Comparison of ENCODE assay signal across 9 mouse cellular contexts in the genomic region with DNA sequence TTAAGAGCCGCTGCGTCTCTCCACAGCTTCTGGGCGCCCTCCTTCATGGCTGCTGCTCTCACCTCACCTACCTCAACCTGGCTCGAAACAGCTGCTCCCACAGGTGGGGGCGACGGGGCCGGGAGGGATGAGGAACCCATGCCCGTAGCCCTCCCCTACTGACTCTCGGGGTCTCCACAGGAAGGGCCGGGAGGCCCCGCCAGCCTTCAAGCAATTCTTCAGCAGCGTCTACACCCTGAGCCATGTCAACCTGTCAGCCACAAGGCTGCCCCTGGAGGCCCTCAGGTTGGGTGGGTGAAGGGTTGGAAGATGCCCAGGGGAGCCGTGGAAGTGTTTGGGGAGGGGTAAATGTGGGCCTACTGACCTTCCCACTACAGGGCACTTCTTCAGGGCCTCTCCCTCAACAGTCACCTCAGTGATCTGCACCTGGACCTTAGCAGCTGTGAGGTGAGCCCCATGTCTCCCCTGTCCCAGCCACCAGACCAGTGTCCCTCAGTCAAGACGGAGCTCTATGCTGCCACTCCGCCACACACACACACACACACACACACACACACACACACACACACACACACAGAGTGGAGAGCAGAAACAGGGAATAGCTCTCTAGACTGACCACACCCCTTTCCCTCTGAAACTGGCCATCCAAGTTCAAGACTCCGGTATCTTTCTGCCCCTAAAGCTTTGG. TPM values are rescaled to one million over a fixed set of nuclear protein-coding genes. Genes with fewer than 3 reads are reported as not detected.
DNase-seq lines count a peak whose midpoint lies in the region; ATAC-seq and TF ChIP-seq lines count a peak whose summit lies in the region.
"Had no signal": no experiment of that assay in that cellular context is flagged by ENCODE, and none has a peak within 500 bp of the region (broad histone marks: within the 10 kb centered on the region; RNA-seq: fewer than 3 reads in every experiment).

No protein-coding gene starts in this region.

- no peak for TF ChIP-seq CTCF in E14TG2a.4 (conservative IDR thresholded peaks at IDR 0.05; ENCODE audit: low read length)
- no peak for TF ChIP-seq CTCF in liver, embryonic 14.5 days (IDR thresholded peaks at IDR 0.05; ENCODE audit: low read depth)

- peak overlapping the region; percentile 18; the same call in 1 of the 2 replicates for H3K27ac ChIP-seq in heart, embryonic 16.5 days (ENCODE audit: low read length)
- no peak overlapping the region for H3K27ac ChIP-seq in forebrain, embryonic 13.5 days
- no peak overlapping the region for H3K27ac ChIP-seq in liver, embryonic 14.5 days
- no peak overlapping the region for H3K27ac ChIP-seq in kidney, embryonic 15.5 days

- 49% methylated on average over 15 of the region's 16 CpGs for WGBS in heart, embryonic 16.5 days
- WGBS in forebrain, embryonic 13.5 days, result 74% methylated on average over 15 of the region's 16 CpGs
- WGBS in liver, embryonic 14.5 days (ENCODE audit: insufficient replicate concordance), result 65% methylated on average over 16 of the region's 16 CpGs
- WGBS in kidney, embryonic 15.5 days, result 72% methylated on average over 16 of the region's 16 CpGs

- H3K9me3 ChIP-seq in heart, embryonic 16.5 days (replicated peaks; ENCODE audit: control insufficient read depth, low read length), result no peaks in the 10 kb centered on the region
- no peaks in the 10 kb centered on the region for H3K9me3 ChIP-seq in E14TG2a.4 (ENCODE audit: low read length)
- no peaks in the 10 kb centered on the region for H3K9me3 ChIP-seq in forebrain, embryonic 13.5 days (replicated peaks)
- no peaks in the 10 kb centered on the region for H3K9me3 ChIP-seq in liver, embryonic 14.5 days (ENCODE audit: control insufficient read depth, low read length)
- no peaks in the 10 kb centered on the region for H3K9me3 ChIP-seq in kidney, embryonic 15.5 days (replicated peaks)

- no peak for TF ChIP-seq EP300 in liver, embryonic 14.5 days (IDR thresholded peaks at IDR 0.05; ENCODE audit: low read depth)

- H3K4me1 ChIP-seq in heart, embryonic 16.5 days (ENCODE audit: control insufficient read depth, insufficient read depth, low read length), result peaks cover 13% of the 10 kb centered on the region
- H3K4me1 ChIP-seq in E14TG2a.4 (replicated peaks; ENCODE audit: low read depth, low read length), result peaks cover 67% of the 10 kb centered on the region
- peaks cover 19% of the 10 kb centered on the region for H3K4me1 ChIP-seq in forebrain, embryonic 13.5 days
- H3K4me1 ChIP-seq in liver, embryonic 14.5 days (replicated peaks; ENCODE audit: control insufficient read depth in 2 of 2, insufficient read depth in 2 of 2, low read length in 1 of 2), result peaks cover 3 to 7% of the 10 kb centered on the region in 2 experiments; a peak in 3 of 4 replicates
- peaks cover 10% of the 10 kb centered on the region for H3K4me1 ChIP-seq in kidney, embryonic 15.5 days

- peak overlapping the region; percentile 41; the same call in 1 of the 2 replicates for H3K4me2 ChIP-seq in heart, embryonic 16.5 days (ENCODE audit: low read depth, low read length)
- no peak overlapping the region for H3K4me2 ChIP-seq in forebrain, embryonic 13.5 days
- H3K4me2 ChIP-seq in liver, embryonic 14.5 days (ENCODE audit: low read depth), result no peak overlapping the region
- no peak overlapping the region for H3K4me2 ChIP-seq in kidney, embryonic 15.5 days

- no peak for DNase-seq in heart, postnatal 4 days
- DNase-seq in liver, embryonic 14.5 days (ENCODE audit: low read depth in 3 of 3, low spot score in 3 of 3), result no peak
- DNase-seq in right cerebral cortex, adult 2 months (ENCODE audit: low spot score in 2 of 2), result no peak
- DNase-seq in embryo, embryonic 11 days, result no peak

- H3K4me3 ChIP-seq in heart, embryonic 16.5 days (ENCODE audit: low read length), result no peak overlapping the region
- 0 out of 2 replicates have a peak overlapping the region, but pooled peaks have one; percentile 10 for H3K4me3 ChIP-seq in E14TG2a.4 (replicated peaks; ENCODE audit: low read length)
- H3K4me3 ChIP-seq in forebrain, embryonic 13.5 days, result no peak overlapping the region
- no peak overlapping the region for H3K4me3 ChIP-seq in liver, embryonic 14.5 days (ENCODE audit: insufficient read depth in 1 of 2, low read depth in 2 of 2, low read length in 2 of 2)
- H3K4me3 ChIP-seq in kidney, embryonic 15.5 days (replicated peaks), result no peak overlapping the region
- H3K4me3 ChIP-seq: erythroblast, embryonic 14.5 days had no signal

- peak overlapping the region; percentile 52 for H3K9ac ChIP-seq in heart, embryonic 16.5 days (ENCODE audit: low read length)
- H3K9ac ChIP-seq in forebrain, embryonic 13.5 days, result no peak overlapping the region
- H3K9ac ChIP-seq in liver, embryonic 14.5 days (replicated peaks), result no peak overlapping the region
- H3K9ac ChIP-seq in kidney, embryonic 15.5 days, result no peak overlapping the region

- no peaks in the 10 kb centered on the region; the same call in 1 of the 2 replicates for H3K27me3 ChIP-seq in heart, embryonic 16.5 days (ENCODE audit: control insufficient read depth, insufficient read depth, low read length)
- H3K27me3 ChIP-seq in E14TG2a.4 (ENCODE audit: insufficient read depth, low read length), result peaks cover 80% of the 10 kb centered on the region
- H3K27me3 ChIP-seq in forebrain, embryonic 13.5 days, result no peaks in the 10 kb centered on the region
- H3K27me3 ChIP-seq in liver, embryonic 14.5 days (ENCODE audit: control insufficient read depth, insufficient read depth, low read length), result no peaks in the 10 kb centered on the region
- H3K27me3 ChIP-seq in kidney, embryonic 15.5 days, result no peaks in the 10 kb centered on the region

- ATAC-seq in heart, embryonic 16.5 days (replicated peaks; ENCODE audit: extremely low read depth, insufficient read depth, low FRiP score), result no peak
- peak; percentile 34 for ATAC-seq in forebrain, embryonic 13.5 days
- peak; percentile 7; the same call in 1 of the 2 replicates for ATAC-seq in liver, embryonic 14.5 days (ENCODE audit: insufficient read depth)
- no peak for ATAC-seq in kidney, embryonic 15.5 days (replicated peaks; ENCODE audit: low FRiP score)

- no peaks in the 10 kb centered on the region for H3K36me3 ChIP-seq in heart, embryonic 16.5 days (ENCODE audit: control insufficient read depth, insufficient read depth)
- H3K36me3 ChIP-seq in E14TG2a.4 (ENCODE audit: insufficient read depth, low read length), result no peaks in the 10 kb centered on the region
- peaks cover 87% of the 10 kb centered on the region for H3K36me3 ChIP-seq in forebrain, embryonic 13.5 days (ENCODE audit: poor library complexity, severe bottlenecking)
- H3K36me3 ChIP-seq in liver, embryonic 14.5 days (replicated peaks; ENCODE audit: control insufficient read depth, insufficient read depth, low read depth), result no peaks in the 10 kb centered on the region
- H3K36me3 ChIP-seq in kidney, embryonic 15.5 days, result no peaks in the 10 kb centered on the region

RNA-seq across cellular contexts. Expression of gene Carmil3, which starts 6.5 kb away (rescaled TPM):
- 1.3 and 1.9 TPM in 2 replicates for polyA plus RNA-seq in heart, embryonic 16.5 days (2015; fragmentation: Nextera tagmentation; extraction: Ambion mirVana)
- total RNA-seq in heart, postnatal 4 days (2021), result 1 to 10 TPM; 2.9 to 5.9 TPM
- 21.7 and 23.3 TPM in 2 replicates for polyA plus RNA-seq in forebrain, embryonic 13.5 days (2015; fragmentation: Nextera tagmentation; extraction: Ambion mirVana)
- 2.6 TPM in 2 replicates for polyA plus RNA-seq in liver, embryonic 14.5 days (2012; rRNA removed)
- polyA plus RNA-seq in liver, embryonic 14.5 days (2014; fragmentation: Nextera tagmentation; extraction: Ambion mirVana), result 0.32 and 0.45 TPM in 2 replicates
- 2.4 and 2.9 TPM in 2 replicates for polyA plus RNA-seq in kidney, embryonic 15.5 days (2015; fragmentation: Nextera tagmentation; extraction: Ambion mirVana)
- polyA plus RNA-seq: erythroblast, embryonic 14.5 days had no signal

RNA-seq across cellular contexts. Expression of gene Cpne6, which starts 13.3 kb away (rescaled TPM):
- 0.21 and 0.24 TPM in 2 replicates for polyA plus RNA-seq in heart, embryonic 16.5 days (2015; fragmentation: Nextera tagmentation; extraction: Ambion mirVana)
- total RNA-seq in heart, postnatal 4 days (2021), result under 1 TPM in 1 of 2 experiments, not detected in 1; 0.12 TPM
- 1.5 and 2.0 TPM in 2 replicates for polyA plus RNA-seq in forebrain, embryonic 13.5 days (2015; fragmentation: Nextera tagmentation; extraction: Ambion mirVana)
- 0.05 and 0.06 TPM in 2 replicates for polyA plus RNA-seq in liver, embryonic 14.5 days (2012; rRNA removed)
- not detected in 2 replicates for polyA plus RNA-seq in liver, embryonic 14.5 days (2014; fragmentation: Nextera tagmentation; extraction: Ambion mirVana)
- 0.24 and 0.26 TPM in 2 replicates for polyA plus RNA-seq in kidney, embryonic 15.5 days (2015; fragmentation: Nextera tagmentation; extraction: Ambion mirVana)
- polyA plus RNA-seq: erythroblast, embryonic 14.5 days had no signal

RNA-seq across cellular contexts. Expression of gene Dhrs4, which starts 18.3 kb away (rescaled TPM):
- polyA plus RNA-seq in heart, embryonic 16.5 days (2015; fragmentation: Nextera tagmentation; extraction: Ambion mirVana), result 67.2 and 68.9 TPM in 2 replicates
- total RNA-seq in heart, postnatal 4 days (2021), result 100 to 1,000 TPM; 102 to 115 TPM
- 65.5 and 70.4 TPM in 2 replicates for polyA plus RNA-seq in forebrain, embryonic 13.5 days (2015; fragmentation: Nextera tagmentation; extraction: Ambion mirVana)
- polyA plus RNA-seq in liver, embryonic 14.5 days (2012; rRNA removed), result 40.3 and 44.1 TPM in 2 replicates
- 40.4 and 42.2 TPM in 2 replicates for polyA plus RNA-seq in liver, embryonic 14.5 days (2014; fragmentation: Nextera tagmentation; extraction: Ambion mirVana)
- 127 and 130 TPM in 2 replicates for polyA plus RNA-seq in kidney, embryonic 15.5 days (2015; fragmentation: Nextera tagmentation; extraction: Ambion mirVana)

RNA-seq across cellular contexts. Expression of gene Nrl, which starts 27.9 kb away (rescaled TPM):
- 0.05 TPM in 1 of 2 replicates, not detected in the other for polyA plus RNA-seq in heart, embryonic 16.5 days (2015; fragmentation: Nextera tagmentation; extraction: Ambion mirVana)
- not detected for total RNA-seq in heart, postnatal 4 days (2021)
- not detected in 2 replicates for polyA plus RNA-seq in forebrain, embryonic 13.5 days (2015; fragmentation: Nextera tagmentation; extraction: Ambion mirVana)
- polyA plus RNA-seq in liver, embryonic 14.5 days (2012; rRNA removed), result not detected in 2 replicates
- polyA plus RNA-seq in liver, embryonic 14.5 days (2014; fragmentation: Nextera tagmentation; extraction: Ambion mirVana), result not detected in 2 replicates
- not detected in 2 replicates for polyA plus RNA-seq in kidney, embryonic 15.5 days (2015; fragmentation: Nextera tagmentation; extraction: Ambion mirVana)

RNA-seq across cellular contexts. Expression of gene Pck2, which starts 43.2 kb away (rescaled TPM):
- polyA plus RNA-seq in heart, embryonic 16.5 days (2015; fragmentation: Nextera tagmentation; extraction: Ambion mirVana), result 36.8 and 42.8 TPM in 2 replicates
- total RNA-seq in heart, postnatal 4 days (2021), result 10 to 100 TPM; 19.7 to 21.5 TPM
- polyA plus RNA-seq in forebrain, embryonic 13.5 days (2015; fragmentation: Nextera tagmentation; extraction: Ambion mirVana), result 17.9 and 18.1 TPM in 2 replicates
- 19.6 and 21.9 TPM in 2 replicates for polyA plus RNA-seq in liver, embryonic 14.5 days (2012; rRNA removed)
- 15.6 and 20.6 TPM in 2 replicates for polyA plus RNA-seq in liver, embryonic 14.5 days (2014; fragmentation: Nextera tagmentation; extraction: Ambion mirVana)
- 50.5 and 55.4 TPM in 2 replicates for polyA plus RNA-seq in kidney, embryonic 15.5 days (2015; fragmentation: Nextera tagmentation; extraction: Ambion mirVana)

Comparison
In these comparisons a context has a peak if more than half of its experiments do, and no peak if none do; other contexts are left out.
1. ATAC-seq: peak in forebrain, embryonic 13.5 days (single experiment) and liver, embryonic 14.5 days (single experiment); none in heart, embryonic 16.5 days (single experiment) and kidney, embryonic 15.5 days (single experiment).